Mouse (Mus musculus) kidney, adult 18-20 months (tissue): ENCODE data around the gene Ankrd2.

Source experiments
- DNase-seq: peaks from one replicate; pipeline ENCODE4 v3.0.0; 2021

The Ankrd2 gene

DNA sequence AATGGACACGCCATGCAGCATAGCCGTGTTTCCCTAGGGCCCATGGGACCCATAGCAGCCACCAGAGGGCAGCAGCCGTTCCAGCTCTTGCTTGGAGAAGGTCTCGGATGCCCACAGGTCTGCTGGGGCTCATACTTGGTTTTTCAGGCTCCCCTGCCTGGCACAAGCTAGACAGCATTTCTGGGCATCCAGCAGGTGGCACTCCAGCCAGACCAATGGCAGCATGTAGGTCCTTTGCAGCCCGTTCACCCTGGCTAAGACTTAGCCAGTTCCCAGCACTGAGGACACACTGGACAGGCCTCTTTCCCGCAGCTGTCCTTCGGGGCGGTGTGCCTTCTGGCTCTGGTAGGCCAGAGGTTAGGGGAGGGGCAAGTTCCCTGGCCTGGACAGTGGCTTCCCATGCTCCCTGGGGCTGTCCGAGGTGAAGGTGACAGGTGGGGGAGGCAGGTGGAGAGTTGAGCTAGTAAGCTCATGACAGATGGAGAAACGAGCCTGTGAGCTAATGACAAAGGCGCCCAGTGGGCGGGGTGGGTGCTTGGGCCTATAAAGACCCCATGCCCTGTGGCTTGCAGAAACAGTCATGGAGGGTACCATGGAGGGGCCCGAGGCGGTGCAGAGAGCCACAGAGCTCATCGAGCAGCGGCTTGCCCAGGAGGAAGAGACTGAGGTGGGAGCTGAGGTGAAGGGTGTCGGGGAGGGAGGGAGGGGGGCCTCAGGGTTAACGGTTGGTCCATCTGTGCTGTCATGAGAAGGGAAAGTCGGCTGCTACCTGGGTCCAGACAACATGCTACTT lies at the start of gene Ankrd2:
TSS of gene Ankrd2 (plus strand) at position 545 of the 793 bp plus-strand sequence.
- DNase-seq = peak; percentile 89

DNA sequence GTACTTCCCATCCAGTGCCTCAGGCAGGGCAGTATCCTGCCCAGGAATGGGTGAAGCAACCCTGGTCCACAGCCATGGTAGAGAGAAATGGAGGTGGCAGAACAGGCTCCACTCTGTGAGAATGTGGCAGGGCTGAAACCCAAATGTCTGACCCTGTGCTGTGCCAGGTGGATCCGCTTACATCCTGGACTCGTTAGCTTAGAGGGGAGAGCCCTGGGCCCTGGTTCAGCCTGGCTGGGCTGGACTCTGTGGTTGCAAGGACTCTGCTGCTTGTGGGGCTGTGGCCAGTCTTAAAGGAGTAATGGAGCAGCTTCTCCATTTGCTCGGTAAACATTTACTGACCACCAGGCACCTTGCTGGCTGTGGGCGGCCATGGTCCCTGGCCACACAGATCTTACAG lies 48.6 kb upstream of the Ankrd2 start:
- no peak for DNase-seq

- no peak for DNase-seq
Observed at GRCm38 (mm10) chr19:41989810-41990209, 46.0 kb upstream of the Ankrd2 start.

DNA sequence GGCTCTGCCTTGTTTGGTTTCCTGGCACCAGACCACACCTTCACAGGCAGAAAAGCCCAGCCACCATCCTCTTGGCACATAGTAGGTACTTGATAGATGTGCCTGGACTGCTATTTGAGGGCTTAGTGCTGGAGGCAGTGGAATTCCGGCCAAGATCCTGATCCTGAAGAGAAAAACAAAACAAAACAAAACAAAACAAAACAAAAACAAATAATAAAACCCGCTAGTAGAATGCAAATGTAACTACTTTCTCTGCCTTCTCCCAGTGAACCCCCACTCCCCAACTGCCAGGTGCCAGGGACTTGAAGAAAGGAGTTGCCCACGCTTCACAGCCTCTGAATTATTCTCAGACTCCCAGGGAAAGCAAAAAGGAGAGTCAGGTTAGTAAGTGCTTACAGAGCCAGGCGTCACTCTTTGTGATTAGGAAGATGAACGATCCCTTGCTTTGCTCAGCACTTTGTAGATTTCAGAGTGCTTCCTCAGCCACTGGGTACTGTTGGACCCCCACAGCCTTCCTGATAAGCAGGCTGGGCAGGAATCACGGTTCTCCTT lies 43.8 kb upstream of the Ankrd2 start:
- no peak for DNase-seq

DNA sequence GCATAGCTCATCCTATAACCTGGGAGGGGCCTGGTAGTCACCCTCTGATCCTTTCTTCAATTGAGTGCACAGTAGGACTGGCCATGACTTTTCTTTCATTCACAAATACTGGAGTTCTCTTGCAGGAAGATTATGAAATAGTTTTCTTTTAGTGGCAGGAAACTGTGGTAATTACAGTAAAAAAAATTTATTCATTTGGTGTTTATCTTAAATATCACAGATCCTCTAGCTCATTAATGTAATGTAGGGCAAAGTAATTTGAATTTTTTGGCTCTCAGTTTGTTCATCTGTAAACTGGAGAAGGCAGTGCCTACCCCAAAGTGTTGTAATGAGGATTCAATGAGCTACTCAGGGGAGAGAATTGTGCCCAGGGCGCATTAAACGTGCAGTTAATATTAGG lies 42.8 kb upstream of the Ankrd2 start:
- DNase-seq = no peak

DNA sequence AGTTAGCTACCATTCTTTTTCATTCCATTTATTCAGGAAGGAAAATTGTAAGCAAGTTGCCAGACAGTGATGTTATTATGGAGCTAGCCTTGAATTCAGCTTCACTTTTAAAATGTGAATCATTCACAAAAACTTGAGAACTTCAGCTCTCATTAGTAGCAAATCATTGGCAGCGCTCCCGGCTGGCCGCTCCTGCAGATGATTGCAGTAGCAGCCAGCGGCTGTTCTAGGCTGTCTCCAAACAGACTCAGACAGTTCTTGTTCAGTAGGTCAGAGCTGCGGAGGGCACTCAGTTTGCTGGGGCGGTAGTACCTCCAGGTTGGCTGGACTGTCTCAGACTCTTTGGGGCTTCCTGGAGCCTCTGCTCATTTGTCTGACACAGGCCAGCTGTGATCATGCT lies 42.3 kb upstream of the Ankrd2 start:
- DNase-seq = peak; percentile 82

DNA sequence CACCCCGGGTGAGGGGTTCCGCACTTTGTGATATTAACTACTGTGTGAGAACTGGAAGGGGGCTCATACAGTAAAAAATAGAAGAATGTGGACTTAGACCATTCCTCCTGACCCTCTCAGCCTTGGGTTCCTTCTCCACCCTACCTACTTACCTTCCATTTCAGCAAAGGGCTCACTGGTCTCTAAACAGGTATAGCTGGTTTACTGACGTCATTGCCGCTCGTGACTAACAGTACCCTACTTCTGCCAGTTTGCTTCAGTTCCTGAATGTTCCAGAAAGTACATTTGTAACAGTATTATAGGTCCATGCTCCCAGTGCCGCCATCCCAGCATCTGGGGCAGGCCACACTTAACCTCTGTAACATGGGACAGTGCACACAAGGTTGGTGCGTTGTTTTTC lies 41.8 kb upstream of the Ankrd2 start:
- DNase-seq = no peak

DNA sequence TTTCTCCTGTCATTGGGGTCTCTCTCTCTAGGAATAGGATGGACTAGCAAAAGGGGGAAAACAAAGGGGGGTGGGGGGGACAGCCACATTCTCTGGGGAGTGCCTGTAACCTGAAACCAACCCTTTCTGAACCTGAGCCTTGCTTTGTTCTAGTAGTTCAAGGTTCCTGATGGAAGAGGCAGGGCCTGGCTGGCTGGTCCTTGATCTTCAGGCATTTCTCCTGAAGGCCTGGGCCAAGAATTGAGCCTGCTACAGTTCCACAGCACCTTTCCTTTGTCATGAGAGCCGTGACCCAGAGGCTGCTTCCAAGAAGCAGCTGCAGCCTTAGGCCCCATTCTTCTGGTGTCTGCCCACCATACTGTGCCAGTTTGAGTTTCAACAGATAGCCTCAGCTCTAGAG lies 40.3 kb upstream of the Ankrd2 start:
- no peak for DNase-seq

DNA sequence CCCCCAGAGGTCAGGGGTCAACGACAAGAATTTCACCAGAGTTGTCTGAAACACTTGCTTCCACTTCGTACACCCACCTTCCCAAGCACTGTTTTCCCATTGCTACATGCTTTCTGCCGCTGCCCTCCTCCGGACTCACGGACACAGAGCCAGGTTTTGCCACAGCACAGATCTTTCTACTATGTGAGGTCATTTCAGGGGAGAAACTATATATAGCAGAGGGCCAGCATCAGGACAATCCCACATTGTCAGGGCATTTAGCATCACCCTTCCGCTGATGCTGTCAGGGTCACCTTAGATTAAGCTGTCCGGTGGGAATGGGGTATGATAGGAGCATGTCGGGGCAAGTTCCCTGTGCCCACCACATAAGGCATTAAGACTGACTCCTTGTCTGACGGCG lies 38.7 kb upstream of the Ankrd2 start:
- DNase-seq = no peak

DNA sequence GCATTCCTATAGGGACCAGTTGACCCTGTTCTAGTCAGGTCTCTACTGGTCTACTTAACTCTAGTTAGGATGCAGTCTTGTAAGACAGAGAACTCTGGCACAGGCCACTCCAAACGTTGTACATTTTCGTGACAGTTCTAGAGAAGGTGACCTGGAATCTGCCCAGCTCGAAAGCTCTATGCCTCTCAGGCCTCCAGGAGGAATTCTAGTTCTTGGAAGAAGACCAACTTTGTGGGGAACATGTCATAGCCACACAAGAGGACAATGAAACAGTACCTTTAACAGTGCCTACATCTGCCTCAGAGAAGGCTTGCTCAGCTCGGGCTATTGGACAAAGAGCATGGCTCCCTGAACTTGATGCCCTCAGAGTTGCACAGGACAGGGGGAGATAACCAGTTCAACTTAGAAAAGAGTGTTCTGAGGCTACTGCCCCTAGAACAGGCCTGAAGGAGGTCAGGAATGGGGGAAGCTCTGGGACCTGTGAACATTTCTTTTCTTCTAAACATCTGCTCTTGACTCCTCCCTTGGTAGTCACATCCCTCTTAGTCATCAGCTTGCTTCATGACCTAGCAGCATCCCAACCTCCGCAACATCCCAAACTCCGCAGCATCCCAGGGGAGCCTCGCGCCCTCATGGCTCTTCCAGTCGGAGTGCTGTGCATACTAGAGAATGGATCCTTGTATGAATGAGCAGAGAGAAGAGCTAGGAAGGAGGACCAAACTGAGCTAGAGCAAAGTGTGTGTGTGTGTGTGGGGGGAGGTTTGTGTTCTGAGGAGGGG lies 36.8 kb upstream of the Ankrd2 start:
- no peak for DNase-seq

DNA sequence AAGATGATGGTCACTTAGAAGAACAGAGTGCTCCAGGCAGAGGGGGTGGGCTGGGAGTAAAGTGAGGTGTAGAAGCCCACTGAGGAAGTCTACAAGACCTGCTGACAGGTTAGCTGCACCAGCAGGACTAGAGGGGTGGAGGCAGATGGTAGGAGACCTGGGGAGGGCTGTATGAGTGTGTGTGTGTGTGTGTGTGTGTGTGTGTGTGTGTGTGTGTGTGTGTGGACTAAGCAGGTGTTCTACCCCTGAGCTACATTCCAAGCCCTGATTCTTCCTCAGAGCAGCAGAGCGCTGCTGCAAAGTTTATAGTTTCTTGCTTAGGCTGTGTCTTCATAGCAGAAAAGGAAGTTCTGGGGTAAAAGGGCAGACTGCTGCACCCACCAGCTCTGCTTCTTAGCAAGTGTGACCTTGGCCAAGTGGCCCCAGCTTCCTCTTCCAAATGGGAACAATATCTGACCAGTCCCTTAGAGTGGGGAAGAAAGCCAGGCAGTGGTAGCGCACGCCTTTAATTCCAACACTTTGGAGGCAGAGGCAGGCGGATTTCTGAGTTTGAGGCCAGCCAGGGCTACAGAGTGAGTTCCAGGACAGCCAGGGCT lies 36.0 kb upstream of the Ankrd2 start:
- no peak for DNase-seq

- no peak for DNase-seq
Observed at GRCm38 (mm10) chr19:42000446-42000958, 35.3 kb upstream of the Ankrd2 start.

DNA sequence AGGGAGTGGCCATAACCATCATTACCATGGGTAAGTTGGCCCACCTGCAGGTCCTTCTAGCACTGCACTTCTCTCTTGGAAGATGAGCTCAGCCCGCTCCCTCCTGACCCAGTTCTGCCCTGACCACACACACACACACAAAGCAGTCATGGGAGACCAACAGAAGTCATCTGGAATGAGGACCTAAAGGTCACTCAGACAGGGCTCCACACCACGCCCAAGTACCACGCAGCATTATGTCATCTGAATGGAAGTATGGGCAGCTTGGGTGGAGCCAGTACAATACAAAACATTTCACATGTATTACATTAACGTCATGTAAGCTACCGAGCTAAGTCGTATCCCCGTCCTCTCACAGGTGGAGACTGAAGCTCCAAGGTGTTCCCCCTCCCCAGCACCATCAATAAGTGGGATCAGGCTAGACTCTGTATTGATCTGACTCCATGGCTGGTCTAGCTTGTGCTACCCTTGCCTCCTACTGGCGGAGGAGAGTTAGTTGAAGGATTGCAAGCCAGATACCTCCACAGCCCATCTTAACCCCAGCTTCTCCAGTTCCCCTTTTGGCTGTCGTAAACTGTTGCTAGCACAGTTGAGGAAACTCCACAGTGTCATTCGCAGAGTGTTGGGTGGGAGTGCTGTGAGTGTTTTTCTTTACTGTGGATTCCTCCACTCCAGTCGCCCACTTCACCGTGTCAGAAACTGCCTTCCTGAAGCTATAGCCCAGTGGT lies 34.4 kb upstream of the Ankrd2 start:
- no peak for DNase-seq

- DNase-seq = no peak
Observed at GRCm38 (mm10) chr19:42004258-42004657, 31.5 kb upstream of the Ankrd2 start.

GRCm38 (mm10) chr19:42005616-42006015 lies 30.2 kb upstream of the Ankrd2 start:
- no peak for DNase-seq

DNA sequence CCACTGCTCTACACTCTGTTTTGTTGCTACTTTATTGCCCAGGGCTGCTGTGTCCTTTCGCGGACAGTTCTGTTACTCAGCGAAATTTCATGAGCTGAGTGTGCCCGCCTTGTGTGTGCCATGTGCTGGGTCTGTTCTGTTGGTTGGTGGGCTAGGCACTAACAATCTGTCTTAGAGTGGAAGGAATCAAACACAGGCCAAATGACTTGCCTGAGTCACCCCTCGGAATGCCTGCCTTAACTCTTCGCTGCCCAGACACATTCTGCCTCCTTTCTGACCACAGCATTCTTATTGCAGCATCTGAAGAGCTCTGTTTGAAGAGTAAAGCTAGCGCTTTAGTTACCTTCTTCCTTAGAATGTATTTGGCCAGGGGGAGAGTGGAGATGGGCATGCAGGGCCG lies 29.2 kb upstream of the Ankrd2 start:
- DNase-seq = no peak

DNA sequence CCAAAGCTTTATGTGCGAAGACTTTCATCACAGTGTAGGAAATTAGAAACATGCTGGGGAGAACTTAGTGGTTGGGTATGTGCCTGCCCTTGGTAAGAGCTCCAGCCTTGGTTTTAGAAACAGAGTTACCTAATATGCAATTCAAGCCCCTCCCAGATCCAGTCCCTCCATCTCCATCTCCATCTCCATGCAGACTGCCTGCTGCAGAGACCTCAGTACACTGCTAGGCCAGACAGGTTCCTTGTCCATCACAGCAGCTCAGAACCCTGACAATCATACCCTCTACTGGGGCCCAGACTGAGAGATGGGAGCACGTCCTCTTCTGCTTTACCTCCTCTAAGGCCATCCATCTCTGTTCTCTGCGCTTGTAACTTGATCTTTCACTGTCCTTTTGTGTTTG lies 27.2 kb upstream of the Ankrd2 start:
- DNase-seq = no peak

DNA sequence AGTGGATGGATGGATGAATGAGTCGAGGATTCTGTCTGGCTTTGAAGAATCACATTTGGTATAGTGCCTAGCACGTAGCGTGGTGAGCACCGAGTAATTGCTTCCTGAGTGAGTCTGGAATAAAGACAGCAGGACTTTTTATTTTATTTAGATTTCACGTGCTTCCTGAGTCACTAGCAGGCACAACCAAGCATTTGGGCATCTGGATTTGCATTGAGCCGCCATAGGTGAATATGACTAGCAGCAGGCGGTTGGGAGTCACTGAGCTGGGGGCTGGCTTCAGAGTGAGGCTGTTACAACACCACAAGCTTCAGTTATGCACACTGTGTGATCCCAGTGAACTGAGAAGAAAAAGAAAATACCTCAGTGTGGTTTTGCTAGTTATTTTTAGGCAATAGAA lies 26.7 kb upstream of the Ankrd2 start:
- no peak for DNase-seq

DNA sequence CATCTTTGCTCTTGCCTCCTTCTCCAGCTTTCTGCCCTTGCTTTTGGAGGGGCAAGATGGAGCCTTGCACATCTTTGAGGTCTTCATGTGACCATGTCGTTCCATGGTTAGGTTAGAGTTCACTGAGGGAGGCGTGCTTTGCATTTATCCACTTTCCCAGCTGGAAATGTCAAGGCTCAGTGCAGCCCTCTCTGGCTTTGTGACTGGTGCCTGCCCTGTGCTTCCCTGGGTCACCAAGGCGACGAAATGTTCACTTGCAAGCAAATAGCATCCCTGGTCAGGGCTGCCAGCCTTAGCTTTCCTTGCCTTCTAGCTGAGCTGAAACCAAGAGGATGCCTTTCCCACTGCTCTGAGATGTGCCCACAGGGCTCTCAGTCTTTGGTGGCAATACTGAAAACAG lies 25.4 kb upstream of the Ankrd2 start:
- no peak for DNase-seq

DNA sequence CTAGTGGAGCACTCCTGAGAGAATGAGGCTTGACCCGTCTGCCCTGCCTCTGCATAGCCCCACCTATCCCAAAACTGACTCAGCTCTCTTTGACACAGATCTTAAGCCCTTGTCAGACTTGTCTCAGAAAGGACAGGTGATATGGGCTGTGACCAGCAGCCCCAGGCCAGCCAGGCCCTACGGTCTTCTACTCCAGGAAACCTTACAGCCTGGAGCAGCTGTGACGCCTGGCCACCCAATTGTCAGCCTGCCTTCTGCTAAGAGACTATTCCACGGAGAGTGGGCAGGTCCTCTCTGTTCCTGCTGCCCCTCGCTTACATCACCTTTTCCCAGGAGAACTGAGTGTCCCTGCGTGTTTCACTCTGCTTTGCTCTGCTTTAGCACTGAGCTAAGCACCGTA lies 24.7 kb upstream of the Ankrd2 start:
- no peak for DNase-seq

- DNase-seq = no peak
Observed at GRCm38 (mm10) chr19:42014231-42014825, 21.5 kb upstream of the Ankrd2 start.

DNA sequence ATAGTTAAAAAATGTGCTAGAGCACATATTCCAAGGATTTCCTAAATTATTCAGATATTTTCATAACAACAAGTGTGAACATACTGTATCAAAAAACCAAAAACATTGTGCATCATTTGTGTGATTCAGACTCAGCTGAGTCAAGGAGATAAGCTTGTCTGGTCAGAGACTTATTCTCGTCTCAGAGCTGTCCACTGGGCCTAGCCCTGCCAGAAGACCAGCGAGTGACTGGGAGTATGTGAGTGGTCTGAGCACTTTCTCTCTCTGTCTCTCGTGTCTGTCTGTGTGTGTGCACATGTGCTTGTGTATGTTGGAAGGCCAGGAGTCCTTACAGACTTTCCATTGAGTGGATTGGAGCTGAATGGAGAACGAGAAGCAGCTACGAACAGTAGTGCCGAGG lies 20.8 kb upstream of the Ankrd2 start:
- DNase-seq = no peak
